Mouse (Mus musculus) right cerebral cortex, adult 2 months (tissue): ENCODE measurements around the gene Igf2bp2.

ENCODE experiments used
- DNase-seq, 2 experiments: peaks; one replicate each; pipeline ENCODE4 v3.0.0; 2021 to 2022; ENCODE audit warnings: low spot score in 2 of 2

Gene Igf2bp2

GRCm38 (mm10) chr16:22149076-22149475 lies 14.0 kb downstream of the Igf2bp2 start:
- no peak for DNase-seq

DNA sequence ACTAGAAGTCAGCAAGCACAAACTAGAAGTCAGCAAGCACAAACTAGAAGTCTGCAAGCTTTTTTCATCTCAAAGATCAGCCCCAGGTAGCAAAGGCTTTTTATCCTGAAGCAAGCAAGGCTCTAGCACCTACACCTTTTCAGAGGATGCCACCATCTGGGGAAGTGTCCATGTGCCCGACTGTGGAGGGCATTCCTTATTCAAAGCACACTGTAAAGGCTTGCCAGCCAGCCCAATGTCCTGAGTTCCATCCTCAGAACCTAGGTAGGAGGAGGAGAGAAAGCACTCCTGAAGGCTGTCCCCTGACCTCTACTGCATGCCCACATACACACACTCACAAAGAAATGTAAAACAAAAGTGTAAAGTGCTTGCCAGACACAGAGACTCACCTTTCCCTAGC lies 16.0 kb downstream of the Igf2bp2 start:
- no peak for DNase-seq

- no peak for DNase-seq
Measured at GRCm38 (mm10) chr16:22146071-22146470, 17.0 kb downstream of the Igf2bp2 start.

- DNase-seq, result no peak
Measured at GRCm38 (mm10) chr16:22144490-22144889, 18.6 kb downstream of the Igf2bp2 start.

GRCm38 (mm10) chr16:22140861-22141260 lies 22.2 kb downstream of the Igf2bp2 start:
- no peak for DNase-seq

DNA sequence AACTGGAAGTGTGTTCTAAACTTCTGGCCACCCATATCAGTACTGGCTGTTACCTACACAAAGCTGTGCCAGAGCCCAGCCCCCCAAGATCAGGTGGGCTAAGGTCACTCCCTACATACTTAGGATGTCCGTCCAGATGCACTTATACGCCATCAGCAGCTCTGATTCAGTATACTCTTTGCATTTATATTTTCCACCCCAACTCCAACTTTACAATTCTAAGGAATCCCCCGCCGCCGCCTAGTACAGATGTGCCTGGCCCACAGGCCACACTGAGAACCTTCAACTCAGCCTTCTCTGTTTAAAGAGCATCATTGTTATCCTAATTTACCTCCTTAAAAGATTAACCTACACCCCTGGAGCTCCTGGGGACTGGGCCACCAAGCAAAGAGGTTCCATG lies 23.3 kb downstream of the Igf2bp2 start:
- no peak for DNase-seq

DNA sequence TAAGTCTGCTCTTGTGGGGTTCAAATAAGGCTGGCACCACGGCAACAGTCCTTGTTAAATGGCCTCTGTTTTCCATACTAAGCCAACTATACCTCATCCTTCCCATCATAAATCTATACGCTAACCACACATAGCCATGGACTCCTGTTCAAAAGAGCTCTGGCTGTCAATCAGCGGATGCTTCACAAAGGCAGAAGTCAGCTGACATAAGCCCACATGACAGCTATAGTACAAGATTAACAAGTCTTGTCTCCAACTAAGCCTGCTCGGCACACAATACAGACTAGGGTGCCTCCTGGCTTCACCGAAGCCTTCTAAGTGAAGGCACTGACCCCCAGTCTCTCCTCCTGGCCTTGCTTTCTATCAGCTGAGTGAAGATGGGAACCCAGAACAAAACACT lies 26.9 kb downstream of the Igf2bp2 start:
- DNase-seq, result no peak

DNA sequence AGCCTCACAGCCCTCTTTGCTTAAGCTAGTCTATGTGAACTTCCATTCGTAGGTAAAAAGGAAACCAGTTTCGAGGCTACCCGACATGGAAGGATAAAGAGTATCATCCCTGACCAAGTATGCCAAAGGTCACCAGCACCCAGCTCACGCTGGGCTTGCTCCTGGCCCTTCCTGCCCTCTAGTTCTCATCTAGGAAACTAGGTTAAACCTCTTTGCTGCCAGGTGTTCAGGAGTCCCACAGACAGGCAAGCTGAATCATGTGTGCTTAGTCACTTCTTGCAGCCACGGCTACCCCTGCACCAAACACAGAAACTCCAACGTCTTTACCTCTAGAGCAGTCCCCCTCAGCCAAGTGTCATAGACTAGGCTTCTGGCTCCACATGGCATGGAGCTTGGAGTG lies 31.8 kb downstream of the Igf2bp2 start:
- DNase-seq, result no peak

- DNase-seq, result no peak
Measured at GRCm38 (mm10) chr16:22129511-22129910, 33.6 kb downstream of the Igf2bp2 start.

DNA sequence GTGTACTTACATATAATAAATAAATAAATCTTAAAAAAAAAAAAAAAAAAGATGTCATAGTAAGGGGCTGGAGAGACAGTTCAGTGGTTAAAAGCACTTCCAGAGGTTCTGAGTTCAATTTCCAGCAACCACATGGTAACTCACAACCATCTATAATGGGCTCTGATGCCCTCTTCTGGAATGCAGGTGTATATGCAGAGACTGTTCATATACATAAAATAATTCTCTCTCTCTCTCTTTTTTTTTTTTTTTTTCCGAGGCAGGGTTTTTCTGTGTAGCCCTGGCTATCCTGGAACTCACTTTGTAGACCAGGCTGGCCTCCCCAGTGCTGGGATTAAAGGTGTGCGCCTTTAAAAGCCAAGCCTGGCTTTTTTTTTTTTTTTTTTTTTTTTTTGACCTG lies 34.5 kb downstream of the Igf2bp2 start:
- no peak for DNase-seq

- DNase-seq, result no peak
Measured at GRCm38 (mm10) chr16:22127806-22128205, 35.3 kb downstream of the Igf2bp2 start.

GRCm38 (mm10) chr16:22126936-22127335 lies 36.2 kb downstream of the Igf2bp2 start:
- DNase-seq, result no peak

GRCm38 (mm10) chr16:22124325-22124918 lies 38.7 kb downstream of the Igf2bp2 start:
- DNase-seq, result no peak

GRCm38 (mm10) chr16:22123658-22124057 lies 39.4 kb downstream of the Igf2bp2 start:
- peak; percentile 27 to 44 for DNase-seq

- peak; percentile 37 to 52 for DNase-seq
Measured at GRCm38 (mm10) chr16:22121109-22121508, 42.0 kb downstream of the Igf2bp2 start.

GRCm38 (mm10) chr16:22119524-22119923 lies 43.6 kb downstream of the Igf2bp2 start:
- DNase-seq, result peak in 1 of 2 experiments; percentile 10

DNA sequence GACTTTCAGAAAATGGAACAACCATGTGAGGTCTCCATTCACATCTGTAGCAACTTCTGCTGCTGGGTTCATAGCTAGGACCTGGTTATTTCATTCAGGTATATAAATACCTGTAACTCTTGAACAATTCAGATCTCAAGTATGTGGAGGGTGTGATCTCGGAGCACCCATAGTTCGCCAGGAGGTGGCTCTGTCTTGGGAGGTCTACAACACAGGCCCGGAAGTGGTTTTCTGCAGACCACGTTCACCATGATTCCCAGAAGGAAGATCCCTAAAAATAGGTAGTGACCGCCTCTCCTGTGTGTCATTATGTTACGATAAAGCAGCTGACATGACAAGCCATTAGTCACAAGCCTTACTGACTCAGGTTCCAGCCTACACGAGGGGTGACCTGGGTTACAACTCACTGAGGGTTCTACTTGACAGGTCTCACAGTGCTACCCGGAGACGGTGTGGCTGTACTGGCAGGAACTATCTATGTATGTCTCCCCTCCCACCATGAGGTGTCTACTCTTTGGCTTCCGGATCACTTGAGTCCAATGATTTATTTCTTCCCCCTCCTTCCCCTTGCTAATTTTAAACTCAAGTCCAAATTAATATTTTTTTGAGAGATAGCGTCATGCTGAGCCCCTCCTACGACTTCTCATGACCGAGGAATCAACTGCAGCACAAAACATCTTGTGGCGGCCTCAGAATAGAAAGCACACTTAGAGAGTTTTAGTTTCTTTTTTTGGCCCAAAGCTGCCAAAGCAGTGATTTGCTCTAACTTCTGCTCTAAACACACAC lies 44.2 kb downstream of the Igf2bp2 start:
- peak; percentile 48 to 51 for DNase-seq

DNA sequence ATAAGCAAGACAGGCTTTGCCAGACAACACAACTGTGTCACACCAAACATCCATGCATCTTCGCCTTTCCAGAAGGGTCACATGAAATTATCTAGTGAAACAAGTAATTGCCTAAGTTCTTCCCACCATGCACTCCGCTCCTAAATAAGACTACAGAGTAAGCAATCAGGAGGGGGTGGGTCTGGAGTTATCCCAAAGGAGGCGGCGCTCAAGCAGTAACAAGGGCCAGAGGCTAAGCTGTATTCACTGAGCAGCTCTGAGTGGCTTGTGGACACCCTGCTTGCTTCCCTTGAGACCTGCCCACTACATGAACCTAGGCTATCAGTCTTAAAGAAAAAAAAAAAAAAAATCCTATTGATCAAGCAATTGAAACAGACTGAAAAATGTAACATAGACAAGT lies 44.9 kb downstream of the Igf2bp2 start:
- no peak for DNase-seq

DNA sequence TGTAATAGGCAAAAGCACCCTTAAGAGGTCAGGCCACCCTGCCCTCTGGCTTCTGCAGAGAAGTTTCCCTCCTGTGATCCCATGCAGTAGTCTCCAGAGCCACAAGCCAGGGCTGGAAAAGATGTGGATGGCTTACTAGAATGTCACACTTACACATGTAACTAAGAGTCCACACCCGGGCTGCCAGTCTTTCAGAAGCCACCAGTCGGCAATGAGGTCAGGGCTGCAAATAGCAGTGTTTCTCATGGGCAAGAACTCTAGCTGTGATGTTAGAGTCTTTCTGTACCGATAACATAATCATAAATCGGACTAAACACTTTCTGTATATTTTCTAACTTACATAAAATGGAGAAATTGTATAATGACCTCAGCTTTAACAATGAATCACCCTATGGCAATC lies 46.4 kb downstream of the Igf2bp2 start:
- DNase-seq, result no peak

GRCm38 (mm10) chr16:22116058-22116457 lies 47.0 kb downstream of the Igf2bp2 start:
- DNase-seq, result no peak

GRCm38 (mm10) chr16:22110036-22110435 lies 53.1 kb downstream of the Igf2bp2 start:
- DNase-seq, result no peak

DNA sequence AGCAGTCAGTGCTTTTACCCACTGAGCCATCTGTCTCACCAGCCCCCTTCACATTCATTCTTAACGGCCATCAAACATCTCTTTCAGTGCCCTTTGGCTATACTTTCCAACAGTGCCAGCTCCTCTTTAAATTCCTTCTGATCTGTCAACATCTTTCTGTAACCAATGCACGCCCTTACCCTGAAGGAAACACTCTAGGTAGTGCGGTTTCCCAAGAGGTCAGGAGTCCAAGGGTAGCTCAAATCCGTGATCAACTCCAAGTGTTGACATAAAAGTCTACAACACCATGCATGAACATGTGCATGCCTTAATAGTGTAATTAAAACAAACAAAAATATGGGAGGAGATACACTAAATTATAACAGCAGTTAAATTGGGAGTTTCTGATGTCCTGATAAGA lies 53.9 kb downstream of the Igf2bp2 start:
- no peak for DNase-seq

DNA sequence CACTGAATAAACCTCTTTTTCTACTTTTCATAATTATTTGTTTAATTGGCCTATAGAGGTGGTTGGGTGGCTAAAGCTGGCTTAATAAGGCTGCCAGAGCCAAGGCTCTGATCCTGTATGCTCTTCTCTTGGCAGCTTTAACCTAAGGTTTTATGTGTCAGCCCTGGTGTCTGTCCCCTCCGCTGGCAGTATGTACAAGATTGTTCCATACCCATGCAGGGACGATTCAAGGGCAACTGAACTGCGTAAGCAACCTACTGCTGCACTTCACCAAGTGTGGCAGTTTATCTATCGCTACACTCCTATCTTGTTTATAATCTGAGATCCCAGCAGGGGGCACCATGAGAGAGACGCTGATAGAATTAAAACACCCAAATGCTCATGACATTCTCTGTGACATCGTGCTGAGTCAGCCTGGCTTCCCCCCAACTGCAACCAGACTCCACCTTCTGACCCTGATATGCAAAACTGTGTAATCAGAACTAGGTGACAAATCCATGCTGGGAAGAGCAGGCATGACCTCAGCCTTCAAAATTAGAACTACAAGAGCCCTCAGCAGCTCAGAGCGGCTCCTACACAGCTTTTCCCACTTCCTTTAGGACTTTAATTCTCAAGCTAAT lies 55.1 kb downstream of the Igf2bp2 start:
- peak; percentile 40 to 50 for DNase-seq
